Mouse (Mus musculus) liver, adult 2 months (tissue): ENCODE measurements around the gene Col18a1. TPM values are rescaled to one million over a fixed set of nuclear protein-coding genes. Genes with fewer than 3 reads are reported as not detected.

Experiments used
- DNase-seq: peaks from one replicate; pipeline ENCODE4 v3.0.0-alpha.2; 2011; ENCODE audit warnings: low read depth, low spot score; ENCODE audit errors: extremely low read depth
- H3K27ac ChIP-seq: fragments of 200-500 bp; replicated peaks from 2 replicates; pipeline ENCODE4 v1.5.1; 2012; ENCODE audit warnings: low read depth, mild to moderate bottlenecking, control low read depth, inconsistent platforms, low read length; ENCODE audit not compliant: insufficient read depth
- H3K27me3 ChIP-seq: fragments of 200-500 bp; 2 replicates; pipeline ENCODE4 v1.6.1; 2012; ENCODE audit warnings: mild to moderate bottlenecking, moderate library complexity, low read length, inconsistent platforms; ENCODE audit not compliant: control insufficient read depth, insufficient read depth
- H3K36me3 ChIP-seq: fragments of 200-500 bp; 2 replicates; pipeline ENCODE4 v1.6.1; 2012; ENCODE audit warnings: low read length, inconsistent platforms; ENCODE audit not compliant: control insufficient read depth, insufficient read depth
- H3K4me1 ChIP-seq: fragments of 200-500 bp; 2 replicates; pipeline ENCODE4 v1.6.1; 2011; ENCODE audit warnings: low read length; ENCODE audit not compliant: control insufficient read depth, insufficient read depth
- H3K4me3 ChIP-seq: fragments of 200-500 bp; 2 replicates; pipeline ENCODE4 v1.5.1; 2011; ENCODE audit warnings: low read depth, mild to moderate bottlenecking, control low read depth, low read length, moderate library complexity; ENCODE audit not compliant: insufficient read depth
- H3K79me2 ChIP-seq: fragments of 200-500 bp; 2 replicates; pipeline ENCODE4 v1.6.1; 2012; ENCODE audit warnings: inconsistent platforms, mild to moderate bottlenecking, low read length, moderate library complexity; ENCODE audit not compliant: control insufficient read depth, insufficient read depth
- H3K9ac ChIP-seq: fragments of 200-500 bp; 2 replicates; pipeline ENCODE4 v1.6.1; 2012; ENCODE audit warnings: low read depth, mild to moderate bottlenecking, control low read depth, inconsistent platforms, low read length
- CTCF ChIP-seq: fragments of 200-500 bp; IDR thresholded peaks from 2 replicates; pipeline ENCODE4 v1.5.1; 2011; ENCODE audit warnings: low read depth, low read length, control low read depth
- POLR2A ChIP-seq: fragments of 200-500 bp; IDR thresholded peaks from 2 replicates; pipeline ENCODE4 v1.6.1; 2011; ENCODE audit warnings: low read length, control low read depth; ENCODE audit not compliant: insufficient read depth; ENCODE audit errors: extremely low read depth
- WGBS: fragments of 180-500 bp; shearing (Covaris S2); methylation state at CpG from one replicate; pipeline ENCODE4 v1.1.7; 2018; 5-methylcytosine and 5-hydroxymethylcytosine counted together
- polyA plus RNA-seq: library from polyadenylated mRNA; depleted of rRNA; stranded (reverse); fragments of >200 nt; gene quantifications from 2 replicates; pipeline ENCODE4 v1.2.3, GENCODE M21; 2012
- total RNA-seq: library from RNA; depleted of rRNA; stranded (reverse); fragments of >200 nt; gene quantifications from 2 replicates; pipeline ENCODE4 v1.2.3, GENCODE M21; 2014

Gene Col18a1
- total and polyA plus RNA-seq, 2 experiments: 260 to 452 TPM

DNA sequence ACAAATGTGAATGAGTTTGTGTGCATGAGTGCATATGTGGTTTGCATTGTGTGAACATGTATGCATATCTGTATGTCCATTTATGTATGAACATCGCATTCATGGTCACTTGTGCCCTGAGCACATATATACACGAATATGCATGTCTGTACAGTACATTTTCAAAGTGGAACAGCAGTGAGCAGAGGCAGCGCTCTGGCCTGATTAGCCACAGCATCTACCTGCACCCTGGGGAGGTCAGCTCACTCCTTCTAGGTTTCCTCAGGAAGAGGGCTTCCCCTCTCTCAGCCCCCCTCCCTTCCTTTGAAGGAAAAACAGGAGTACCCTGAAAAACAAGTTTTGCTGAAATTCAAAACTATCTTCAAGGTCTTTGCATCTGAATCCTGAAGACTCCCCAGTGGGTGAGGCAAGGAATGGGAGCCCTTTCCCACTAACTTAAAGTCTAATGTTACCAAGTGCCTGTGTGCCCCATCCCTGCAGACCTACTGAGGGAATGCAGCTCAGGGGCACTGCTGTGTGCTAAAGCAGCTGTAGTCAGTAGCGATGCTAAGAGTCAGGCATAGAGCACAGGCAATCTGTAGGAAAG, 2.9 kb downstream of the Col18a1 start:
- peaks cover 8% of the 10 kb centered on the region; the same call in 1 of the 2 replicates for H3K4me1 ChIP-seq
- no peak overlapping the region for H3K4me3 ChIP-seq
- no peaks in the 10 kb centered on the region for H3K36me3 ChIP-seq
- H3K9ac ChIP-seq: no peak overlapping the region
- no peak overlapping the region for H3K27ac ChIP-seq
- TF ChIP-seq CTCF (no peak), POLR2A (no peak)
- 85% methylated on average over 4 of the region's 4 CpGs for WGBS
- peaks cover 10% of the 10 kb centered on the region; the same call in 1 of the 2 replicates for H3K27me3 ChIP-seq
- H3K79me2 ChIP-seq: no peaks in the 10 kb centered on the region
- DNase-seq: no peak

DNA sequence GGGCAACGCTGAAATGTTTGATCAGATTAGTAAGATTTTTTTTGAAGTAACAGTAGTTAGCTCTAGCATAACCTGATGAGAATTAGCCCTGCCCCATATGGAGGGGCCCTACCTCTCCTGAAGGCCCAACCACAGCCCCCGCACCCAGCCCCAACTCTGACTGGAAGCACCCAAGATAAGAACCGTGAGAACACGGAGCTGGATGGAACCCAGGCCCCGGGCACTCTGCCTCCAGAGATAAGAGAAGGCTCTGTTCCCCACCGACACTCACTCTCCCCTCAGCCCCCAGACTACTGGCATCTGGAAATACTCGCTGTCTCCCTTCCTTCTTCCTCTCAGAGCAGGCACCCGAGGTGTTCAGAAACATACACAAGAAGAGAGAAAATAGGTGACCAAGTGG, 6.8 kb downstream of the Col18a1 start:
- no peak overlapping the region for H3K4me3 ChIP-seq
- no peaks in the 10 kb centered on the region for H3K27me3 ChIP-seq
- H3K4me1 ChIP-seq: peaks cover 3% of the 10 kb centered on the region; the same call in 1 of the 2 replicates
- H3K79me2 ChIP-seq: no peaks in the 10 kb centered on the region
- H3K36me3 ChIP-seq: no peaks in the 10 kb centered on the region
- no peak overlapping the region for H3K27ac ChIP-seq
- no peak for DNase-seq
- H3K9ac ChIP-seq: no peak overlapping the region
- TF ChIP-seq POLR2A: no peak
- TF ChIP-seq CTCF: no peak
- 62% methylated on average over 8 of the region's 8 CpGs for WGBS

DNA sequence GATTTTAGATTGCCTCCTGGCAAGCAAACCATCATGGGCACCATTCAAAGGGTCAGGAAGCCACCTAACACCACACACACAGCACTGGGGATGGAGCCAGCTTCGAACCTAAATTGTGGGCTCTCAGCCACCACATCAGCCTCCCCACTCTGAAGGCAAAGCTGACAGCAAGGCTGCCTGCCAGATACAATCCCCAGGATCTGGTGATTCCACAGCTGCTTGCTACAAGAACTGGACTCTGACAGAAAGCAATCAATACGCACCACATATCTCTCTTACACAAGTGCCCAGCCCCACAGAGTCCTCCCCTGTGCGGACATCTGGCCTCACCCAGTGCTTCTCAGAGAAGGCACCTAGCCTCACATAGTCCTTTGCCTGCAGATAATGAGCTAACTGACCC, 7.4 kb downstream of the Col18a1 start:
- Histone ChIP-seq H3K36me3 (no peaks in the 10 kb centered on the region), H3K27ac (no peak overlapping the region), H3K4me3 (no peak overlapping the region), H3K79me2 (no peaks in the 10 kb centered on the region), H3K27me3 (no peaks in the 10 kb centered on the region), H3K9ac (no peak overlapping the region), H3K4me1 (peaks cover 3% of the 10 kb centered on the region; the same call in 1 of the 2 replicates)
- TF ChIP-seq CTCF: no peak
- no peak for TF ChIP-seq POLR2A
- WGBS: 17% methylated on average over 3 of the region's 3 CpGs
- DNase-seq: peak; percentile 91

DNA sequence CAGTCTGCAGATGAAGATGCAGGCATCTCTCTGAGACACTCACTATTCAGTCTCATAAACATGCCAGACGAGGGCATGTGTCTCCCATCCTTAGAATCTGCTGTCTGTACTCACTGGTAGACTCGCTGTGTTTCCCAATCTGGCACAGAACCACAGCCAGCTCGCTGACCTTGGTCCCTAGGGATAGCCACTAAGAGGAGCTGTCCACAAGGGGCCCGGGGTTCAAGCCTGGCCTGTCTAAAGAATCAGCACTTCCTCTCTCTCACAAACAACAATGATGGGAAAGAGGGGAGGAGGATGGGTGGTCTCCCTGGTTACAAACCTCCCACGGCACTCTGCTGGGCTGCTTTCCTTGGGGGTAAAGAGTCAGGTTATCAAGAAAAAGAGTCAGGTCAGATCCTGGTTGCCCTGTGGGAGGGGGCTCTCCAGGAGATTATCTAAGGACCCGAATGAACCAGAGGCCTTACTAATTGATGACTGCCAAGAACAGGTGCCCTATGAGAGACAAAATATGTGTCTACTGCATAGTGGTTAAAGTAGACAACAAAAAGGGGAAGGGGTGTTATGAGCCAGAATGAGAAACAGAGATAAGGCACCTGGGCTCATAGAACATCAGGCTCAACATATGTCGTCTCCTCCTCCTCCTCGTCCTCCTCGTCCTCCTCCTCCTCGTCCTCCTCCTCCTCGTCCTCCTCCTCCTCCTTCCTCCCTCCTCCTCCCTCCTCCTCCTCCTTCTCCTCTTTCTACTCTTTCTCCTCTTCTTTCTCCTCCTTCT, 8.9 kb downstream of the Col18a1 start:
- Histone ChIP-seq H3K9ac (no peak overlapping the region), H3K36me3 (no peaks in the 10 kb centered on the region), H3K27ac (no peak overlapping the region), H3K4me3 (no peak overlapping the region), H3K79me2 (no peaks in the 10 kb centered on the region), H3K27me3 (no peaks in the 10 kb centered on the region), H3K4me1 (peaks cover 3% of the 10 kb centered on the region; the same call in 1 of the 2 replicates)
- 57% methylated on average over 11 of the region's 11 CpGs for WGBS
- TF ChIP-seq POLR2A (no peak), CTCF (no peak)
- peak; percentile 67 for DNase-seq

DNA sequence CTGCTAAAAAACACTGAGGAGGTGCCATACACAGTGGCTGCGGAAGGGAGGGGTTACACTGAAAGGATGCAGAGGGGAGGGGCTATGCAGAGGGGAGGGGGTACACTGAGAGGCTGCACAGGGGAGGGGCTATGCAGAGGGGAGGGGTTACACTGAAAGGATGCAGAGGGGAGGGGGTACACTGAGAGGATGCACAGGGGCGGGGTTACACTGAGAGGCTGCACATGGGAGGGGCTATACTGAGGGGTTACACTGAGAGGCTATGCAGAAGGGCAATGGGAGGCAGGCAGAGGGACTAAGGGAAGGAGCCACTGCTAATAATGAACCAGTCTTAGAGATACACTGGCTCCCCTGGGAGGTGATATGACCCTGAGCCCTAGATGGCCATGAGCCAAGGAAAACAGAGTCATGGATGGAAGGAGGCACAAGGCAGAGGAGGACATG, 14.1 kb downstream of the Col18a1 start:
- H3K9ac ChIP-seq: no peak overlapping the region
- 93% methylated on average over 2 of the region's 2 CpGs for WGBS
- peak; percentile 66 for DNase-seq
- H3K27me3 ChIP-seq: no peaks in the 10 kb centered on the region
- no peaks in the 10 kb centered on the region for H3K79me2 ChIP-seq
- peaks cover 6% of the 10 kb centered on the region for H3K4me1 ChIP-seq
- H3K36me3 ChIP-seq: no peaks in the 10 kb centered on the region
- no peak overlapping the region for H3K27ac ChIP-seq
- H3K4me3 ChIP-seq: no peak overlapping the region
- TF ChIP-seq POLR2A (no peak), CTCF (no peak)

DNA sequence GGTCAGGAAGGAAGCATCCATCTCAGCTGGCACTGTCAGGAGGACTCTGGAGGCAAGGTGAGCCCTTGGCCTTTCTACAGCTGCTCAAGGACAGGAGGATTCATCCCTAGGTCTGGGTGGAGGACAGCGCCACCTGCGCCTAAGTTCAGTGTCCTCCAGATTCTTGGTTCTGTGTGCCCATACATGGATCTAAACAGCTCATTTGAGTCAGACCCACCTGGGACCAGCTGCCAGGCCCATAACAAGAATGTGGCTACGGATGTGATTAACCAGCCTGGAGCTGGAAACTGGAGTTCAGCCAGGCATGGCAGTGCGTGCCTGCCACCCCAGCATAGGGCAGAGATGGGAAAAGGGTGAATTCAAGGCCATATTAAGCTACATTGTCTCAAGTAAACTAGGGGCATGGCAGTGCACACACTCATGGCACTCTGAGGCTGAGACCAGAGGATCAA, 14.8 kb downstream of the Col18a1 start:
- peaks cover 9% of the 10 kb centered on the region for H3K4me1 ChIP-seq
- no peak overlapping the region for H3K9ac ChIP-seq
- H3K27ac ChIP-seq: no peak overlapping the region
- H3K4me3 ChIP-seq: no peak overlapping the region
- TF ChIP-seq POLR2A (no peak), CTCF (no peak)
- no peak for DNase-seq
- WGBS: 87% methylated on average over 4 of the region's 4 CpGs
- no peaks in the 10 kb centered on the region for H3K79me2 ChIP-seq
- no peaks in the 10 kb centered on the region for H3K27me3 ChIP-seq
- H3K36me3 ChIP-seq: no peaks in the 10 kb centered on the region
